Mouse (Mus musculus): ENCODE measurements at regions not wholly inside any gene's neighbourhood (a gene's known extent, or its start where the extent isn't known, plus 50 kb on each side); places are given as distances from the start of the nearest gene placed in this dataset.
A peak's percentile ranks its signal among the peaks of the same experiment; 100 is the strongest.
"Not testable (repeated sequence)": the region's sequence is repeated elsewhere in the genome, so short reads cannot be mapped to it uniquely, and the experiment has no call there.

DNA sequence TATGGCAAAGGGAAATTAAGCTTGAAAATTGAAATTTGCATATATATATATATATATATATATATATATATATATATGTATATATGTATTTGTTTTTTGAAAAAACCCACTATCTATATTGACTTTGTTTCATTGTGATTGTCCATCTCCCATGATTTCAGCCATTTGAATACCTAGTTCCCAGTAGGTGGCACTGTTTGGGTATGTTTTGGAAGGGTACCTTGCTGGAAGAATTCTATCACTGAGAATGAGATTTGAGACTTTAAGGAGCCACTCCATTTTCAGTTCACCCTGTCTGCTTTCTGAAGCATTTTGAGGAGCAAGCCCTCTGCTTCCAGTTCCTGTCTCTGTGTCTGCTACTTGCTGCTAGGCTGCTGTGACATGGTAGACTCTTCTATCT is 72.8 kb upstream of the Ugt8a start:
- peak; percentile 25 for DNase-seq (ENCODE audit: low read depth, low spot score)

DNA sequence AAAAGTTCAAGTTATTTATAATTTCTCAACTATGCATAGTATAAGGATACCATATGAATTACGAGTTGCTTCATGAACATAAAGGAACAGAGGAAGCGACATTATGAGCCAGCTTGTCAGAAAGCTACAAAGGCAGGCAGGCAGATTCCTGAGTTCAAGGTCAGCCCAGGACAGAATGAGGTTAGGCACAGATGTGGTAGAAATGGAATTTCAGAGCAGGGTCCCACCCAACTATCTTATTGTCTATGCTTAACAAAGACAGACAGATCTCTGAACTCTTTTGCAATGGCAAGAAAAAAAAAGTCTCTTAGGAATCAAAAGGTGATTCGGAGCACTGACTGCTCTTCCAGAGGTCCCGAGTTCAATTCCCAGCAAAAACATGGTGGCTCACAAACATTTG is 77.7 kb upstream of the Ugt8a start:
- peak; percentile 56 for DNase-seq (ENCODE audit: low read depth, low spot score)

DNA sequence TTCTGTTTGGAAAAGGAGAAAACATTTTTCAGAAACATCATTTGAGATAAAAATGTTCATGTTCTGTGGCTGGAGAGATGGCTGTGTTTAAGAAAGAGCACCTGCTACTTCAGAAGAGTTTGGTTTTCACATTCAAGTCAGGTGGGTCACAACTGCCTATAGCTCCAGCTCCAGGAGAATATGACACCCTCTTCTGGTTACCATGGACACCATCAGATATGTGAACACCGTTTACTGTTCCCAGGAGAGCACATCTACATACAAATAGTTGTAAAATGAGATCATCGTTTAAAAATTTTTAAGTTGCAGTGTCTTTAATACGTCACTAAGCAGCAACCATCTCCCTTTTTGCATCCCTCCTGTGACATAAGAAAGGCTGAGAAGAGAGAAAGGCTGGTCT is 105.9 kb upstream of the Ugt8a start:
- peak; percentile 8 for DNase-seq (ENCODE audit: low read depth, low spot score)

DNA sequence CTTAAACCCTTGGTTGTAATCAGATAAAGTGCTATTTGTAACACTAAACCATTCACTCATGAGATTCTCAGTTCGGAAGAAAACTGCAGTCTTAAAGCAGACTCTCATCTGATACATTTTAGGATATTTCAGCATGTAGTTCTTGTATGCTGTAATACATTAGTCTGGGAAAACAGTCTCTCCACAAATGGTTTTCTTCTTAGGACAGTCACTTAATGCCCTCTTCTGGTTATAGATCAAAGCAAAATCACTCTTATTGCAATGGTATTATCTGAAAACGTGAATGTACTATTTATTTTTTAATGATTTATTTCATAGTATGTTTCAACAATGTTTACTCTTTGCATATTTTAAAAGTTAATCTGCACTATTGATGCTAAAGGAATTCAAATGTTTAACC is 106.4 kb upstream of the Ugt8a start:
- no peak for DNase-seq (ENCODE audit: low read depth, low spot score)

DNA sequence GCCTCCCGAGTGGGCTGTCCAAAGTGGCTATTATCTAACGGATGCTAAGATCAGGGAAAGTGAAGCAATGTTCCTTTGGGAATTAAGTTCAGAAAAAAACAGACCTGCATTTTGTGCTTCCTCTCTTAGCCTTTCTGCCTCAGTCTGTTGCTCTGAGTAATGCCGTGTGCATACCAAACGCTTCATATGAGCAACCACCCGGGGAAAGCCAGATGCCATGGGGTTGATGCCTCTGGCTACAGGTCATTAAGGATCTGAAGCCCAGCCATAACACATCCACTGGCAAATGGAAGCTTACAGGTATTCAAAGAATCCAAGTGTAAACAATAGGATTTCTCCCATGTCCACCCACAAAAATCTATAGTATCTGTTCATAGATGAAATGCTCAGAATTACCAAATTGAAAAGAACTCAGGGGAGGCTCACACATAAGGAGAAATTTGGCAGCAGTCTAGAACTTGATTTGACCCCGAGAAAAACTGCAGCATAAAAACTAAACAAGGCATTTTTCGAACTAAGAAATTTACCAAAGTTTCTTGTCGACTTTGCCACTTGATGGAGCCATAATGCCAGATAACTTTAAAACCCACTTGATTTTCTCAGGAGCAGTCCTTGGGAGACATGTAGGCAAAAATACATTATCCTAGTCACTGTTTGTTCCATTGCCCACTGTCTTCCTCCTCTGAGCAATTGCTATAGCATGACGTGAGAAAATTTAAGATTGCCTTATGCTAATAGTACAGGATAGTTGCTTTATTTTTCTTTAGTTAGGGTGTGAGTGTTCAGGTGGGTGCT is 107.8 kb upstream of the Ugt8a start:
- DNase-seq (ENCODE audit: low read depth, low spot score), result no peak

DNA sequence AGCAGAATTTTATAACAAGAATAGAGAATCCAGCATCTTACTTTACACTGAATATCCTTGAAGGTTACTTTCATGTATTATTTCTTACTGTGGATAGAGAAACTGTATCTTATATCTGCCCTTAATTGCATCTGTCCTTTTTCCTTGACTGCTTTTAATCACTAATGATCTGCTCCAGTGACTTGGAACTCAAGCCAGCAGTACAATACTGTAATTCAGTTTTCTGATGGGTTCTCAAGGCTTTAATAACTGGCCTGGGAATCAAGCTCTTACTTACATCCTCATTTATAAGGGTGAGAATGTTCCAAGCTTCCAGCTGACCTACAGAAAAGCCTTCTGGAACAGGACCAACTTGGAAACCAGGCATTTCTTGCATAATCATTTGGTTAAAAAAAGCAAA is 120.2 kb upstream of the Ugt8a start:
- DNase-seq (ENCODE audit: low read depth, low spot score), result no peak

DNA sequence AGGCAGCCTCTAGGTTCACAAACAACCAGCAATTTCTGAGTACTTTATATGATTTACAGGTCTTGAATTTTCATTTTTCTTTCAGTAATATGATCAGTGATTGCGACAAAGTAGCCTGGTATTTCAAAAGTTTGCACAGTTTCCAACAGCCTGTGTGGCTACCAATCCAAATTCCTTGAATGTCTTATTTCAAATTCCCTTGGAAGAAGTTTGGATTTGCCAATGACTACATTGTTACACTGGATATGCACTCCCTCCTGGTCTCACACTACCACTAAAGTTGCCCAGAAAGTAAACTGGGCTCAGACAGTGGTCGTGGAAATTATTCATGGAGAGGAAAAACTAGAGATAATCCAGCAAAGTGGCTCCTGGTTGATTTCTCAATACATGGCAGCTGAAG is 166.7 kb upstream of the Ugt8a start:
- DNase-seq (ENCODE audit: low read depth, low spot score), result no peak

DNA sequence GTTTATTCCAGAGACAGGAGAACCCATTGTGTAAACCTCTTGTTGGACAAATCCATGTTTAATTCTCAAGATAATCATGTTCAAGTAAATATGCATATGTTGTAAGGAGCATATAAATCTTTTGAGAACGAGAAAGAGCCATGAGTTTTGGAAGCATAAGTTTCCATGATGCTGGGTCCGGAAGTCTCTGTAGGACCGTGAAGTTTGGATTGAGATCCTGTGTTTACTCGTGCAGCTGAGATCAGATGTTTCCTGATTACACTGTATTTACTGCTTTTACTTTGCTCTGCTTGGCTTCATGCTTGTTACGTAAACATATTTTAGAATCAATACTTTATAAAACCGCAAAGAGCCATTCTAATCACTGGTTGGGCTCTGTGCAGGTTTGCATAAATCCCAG is 171.0 kb upstream of the Ugt8a start:
- no peak for DNase-seq (ENCODE audit: low read depth, low spot score)

DNA sequence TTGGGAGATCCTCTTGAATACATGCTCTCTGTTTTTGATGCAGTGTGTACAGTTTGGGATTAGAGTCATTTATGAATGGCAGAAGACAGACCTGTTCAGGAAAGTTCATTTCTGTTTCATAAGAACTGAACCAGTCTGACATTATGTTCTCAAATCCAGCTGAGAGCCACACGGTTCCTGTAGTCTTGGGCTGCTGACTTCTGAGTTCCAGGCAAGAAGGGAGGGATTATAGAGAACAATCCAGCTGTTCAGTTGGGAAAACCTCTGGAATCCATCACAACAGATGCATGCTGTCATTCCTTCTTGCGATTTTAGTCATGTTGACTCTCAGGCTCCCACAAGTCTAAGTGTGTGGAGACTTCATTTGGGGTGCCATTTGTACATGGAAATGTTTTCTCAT is 179.4 kb upstream of the Ugt8a start:
- DNase-seq (ENCODE audit: low read depth, low spot score), result no peak

DNA sequence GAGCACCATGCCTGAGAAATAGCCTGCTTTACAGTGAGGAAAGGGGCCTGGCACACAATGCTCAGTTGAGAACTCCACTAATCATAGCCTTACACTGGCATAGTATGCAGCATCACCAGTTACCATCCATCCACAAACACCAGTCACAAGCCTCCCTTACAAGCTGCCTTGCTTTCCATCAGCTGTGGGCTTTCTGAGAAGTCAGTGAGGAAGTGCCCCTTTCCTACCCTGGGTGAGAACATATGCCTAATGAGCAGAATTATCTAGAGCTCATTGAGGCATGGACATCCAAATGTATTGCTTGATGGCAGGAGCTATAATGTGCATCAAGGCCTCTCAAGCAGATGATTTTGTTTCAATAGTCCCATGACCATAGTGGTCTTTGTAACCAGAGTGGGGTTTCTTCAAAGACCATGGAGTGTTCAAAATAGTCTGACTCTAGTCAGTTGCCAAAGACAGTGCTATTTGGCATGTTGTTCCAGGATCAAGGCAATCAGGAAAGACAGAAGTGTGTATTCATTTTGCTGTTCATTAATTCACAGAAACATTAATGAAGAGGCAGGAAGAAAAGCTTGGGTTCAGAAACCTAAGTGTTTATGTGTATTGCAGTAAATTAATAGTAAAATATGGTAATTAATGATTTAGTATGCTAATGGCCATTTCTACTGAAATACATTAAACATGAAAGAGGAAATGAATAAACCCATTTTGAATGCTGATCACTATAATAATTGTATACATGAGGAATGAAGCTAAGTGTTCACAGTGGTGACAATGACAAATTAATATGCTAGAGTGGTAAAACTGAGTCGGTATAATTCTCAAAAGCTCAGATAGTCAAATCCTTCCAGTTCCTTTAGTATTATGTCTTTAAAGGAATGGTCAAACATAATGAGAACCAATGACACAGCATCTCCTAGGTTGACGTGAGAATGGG is 184.2 kb upstream of the Ugt8a start:
- DNase-seq (ENCODE audit: low read depth, low spot score), result no peak

DNA sequence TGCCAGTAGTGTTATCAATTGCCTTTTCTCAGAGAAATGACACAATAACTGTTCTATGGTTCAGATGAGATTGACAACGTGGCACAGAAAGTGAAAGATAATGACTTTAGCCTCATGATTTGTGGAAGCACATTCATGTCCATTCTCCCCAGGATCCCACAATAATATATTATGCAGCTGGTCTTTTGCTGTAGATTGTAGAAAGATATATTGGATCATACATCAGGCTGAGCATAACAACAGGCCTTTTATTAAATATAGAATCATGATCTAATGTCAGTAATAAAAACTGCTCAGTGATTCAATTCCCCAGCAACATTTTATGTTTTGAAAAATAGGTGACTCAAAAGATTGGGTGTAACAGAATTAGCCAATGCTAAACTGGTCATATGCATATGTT is 196.9 kb upstream of the Arsj start:
- no peak for DNase-seq (ENCODE audit: low read depth, low spot score)

DNA sequence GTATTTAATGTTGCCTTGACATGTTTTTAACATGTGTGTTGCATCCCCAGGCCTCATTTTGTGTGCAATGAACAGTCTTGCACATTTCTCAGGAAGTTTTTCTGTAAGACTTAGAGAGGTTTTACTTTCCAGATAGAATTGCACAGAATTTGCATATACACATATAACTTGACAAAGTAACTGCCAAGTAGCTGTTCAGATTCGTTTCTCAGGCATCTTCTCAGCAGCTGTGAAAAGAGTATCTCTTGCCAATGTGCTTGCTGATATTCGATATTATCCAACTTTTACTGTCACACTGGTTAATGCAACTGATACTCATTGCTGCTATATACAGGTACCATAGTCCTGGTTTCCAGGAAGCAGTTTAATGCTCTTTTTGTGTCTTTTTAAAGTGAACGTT is 154.5 kb upstream of the Arsj start:
- no peak for DNase-seq (ENCODE audit: low read depth, low spot score)

DNA sequence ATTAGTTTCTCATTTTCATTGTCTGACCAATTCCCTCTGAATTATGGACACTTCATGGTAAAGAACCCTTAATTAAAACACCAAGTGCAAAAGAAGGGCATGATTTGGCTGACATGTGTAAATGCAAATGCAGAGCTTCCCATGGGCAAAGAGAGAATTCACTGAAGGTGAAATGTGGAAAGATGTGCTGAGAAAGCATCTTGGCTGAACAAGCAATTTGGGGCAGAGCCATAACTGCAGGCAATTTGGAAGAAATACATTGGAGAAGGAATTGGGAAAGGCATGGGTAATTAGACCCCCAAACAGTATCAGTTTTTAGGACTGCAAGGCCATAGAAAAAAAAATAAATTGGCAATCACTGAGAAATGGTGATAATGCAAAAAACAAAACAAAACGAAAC is 153.3 kb upstream of the Arsj start:
- no peak for DNase-seq (ENCODE audit: low read depth, low spot score)

DNA sequence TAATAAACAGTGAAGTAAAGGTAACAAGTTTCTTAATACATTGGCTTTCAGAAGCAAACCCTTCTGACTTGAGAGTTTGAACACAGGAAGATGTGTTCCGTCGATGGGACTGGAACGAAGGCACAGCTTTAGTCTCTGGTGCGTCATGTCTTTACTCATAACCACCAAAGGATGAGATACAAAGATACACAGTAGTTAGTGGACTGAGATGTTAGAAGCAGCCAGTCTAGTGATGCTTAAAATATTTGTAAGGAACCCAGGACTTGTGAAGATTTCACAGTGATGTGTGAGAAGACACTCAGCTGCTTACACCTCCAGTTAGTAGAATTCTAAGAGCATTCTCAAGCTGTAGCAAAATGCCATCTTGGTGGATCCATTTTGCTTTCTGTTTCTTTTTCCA is 135.9 kb upstream of the Arsj start:
- DNase-seq (ENCODE audit: low read depth, low spot score), result no peak

DNA sequence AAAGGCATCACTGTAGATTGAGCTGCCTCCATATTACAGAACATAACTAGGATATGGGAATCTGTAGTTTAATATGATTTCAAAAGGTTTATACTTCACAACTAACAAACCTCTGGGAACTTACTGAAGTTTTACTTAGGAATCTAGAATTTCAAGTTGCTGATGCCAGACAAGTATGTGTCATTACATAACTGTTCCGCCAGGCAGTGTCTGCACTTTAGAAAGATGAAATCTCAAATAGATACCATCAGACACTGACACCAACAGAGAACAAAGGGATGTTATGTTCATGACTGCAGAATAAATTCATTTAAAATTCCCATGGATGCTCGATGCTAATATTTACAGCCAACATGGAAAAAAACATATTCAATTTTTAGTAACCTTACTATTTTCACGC is 117.7 kb upstream of the Arsj start:
- no peak for DNase-seq (ENCODE audit: low read depth, low spot score)

DNA sequence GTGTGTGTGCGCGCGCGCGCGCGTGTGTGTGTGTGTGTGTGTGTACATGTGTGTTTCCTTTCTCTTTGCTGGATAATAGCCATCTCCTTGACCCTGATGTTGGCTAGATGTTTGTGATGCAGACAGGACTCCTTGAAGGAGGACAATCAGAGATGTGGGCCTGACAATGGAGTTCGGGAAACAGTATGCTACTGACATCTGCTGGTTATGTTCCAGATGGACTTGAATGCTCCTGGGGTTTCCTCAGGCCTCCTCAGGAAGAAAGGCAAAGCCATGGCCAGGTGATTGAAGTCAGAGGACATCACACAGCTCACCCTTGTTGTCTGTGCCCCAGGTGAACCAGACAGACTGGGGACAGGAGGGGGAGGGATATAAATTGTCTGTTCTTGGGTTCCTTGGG is 102.2 kb upstream of the Arsj start:
- peak; percentile 26 for DNase-seq (ENCODE audit: low read depth, low spot score)

DNA sequence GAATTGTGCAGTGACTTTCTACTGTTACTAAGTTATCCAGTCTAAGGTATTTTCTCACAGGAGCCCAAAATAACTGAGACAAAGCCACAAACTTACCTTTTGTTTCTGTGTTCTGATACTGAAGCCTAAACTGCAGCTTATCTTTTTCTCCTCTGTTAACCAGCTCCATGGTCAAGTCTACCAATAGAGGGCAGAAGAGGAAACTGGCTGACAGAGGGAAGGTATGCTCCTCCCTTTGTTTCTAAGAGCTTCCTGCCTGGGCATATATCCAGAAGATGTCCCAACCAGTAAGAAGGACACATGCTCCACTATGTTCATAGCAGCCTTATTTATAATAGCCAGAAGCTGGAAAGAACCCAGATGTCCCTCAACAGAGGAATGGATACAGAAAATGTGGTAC is 91.5 kb upstream of the Arsj start:
- not testable (repeated sequence) for DNase-seq (ENCODE audit: low read depth, low spot score)

DNA sequence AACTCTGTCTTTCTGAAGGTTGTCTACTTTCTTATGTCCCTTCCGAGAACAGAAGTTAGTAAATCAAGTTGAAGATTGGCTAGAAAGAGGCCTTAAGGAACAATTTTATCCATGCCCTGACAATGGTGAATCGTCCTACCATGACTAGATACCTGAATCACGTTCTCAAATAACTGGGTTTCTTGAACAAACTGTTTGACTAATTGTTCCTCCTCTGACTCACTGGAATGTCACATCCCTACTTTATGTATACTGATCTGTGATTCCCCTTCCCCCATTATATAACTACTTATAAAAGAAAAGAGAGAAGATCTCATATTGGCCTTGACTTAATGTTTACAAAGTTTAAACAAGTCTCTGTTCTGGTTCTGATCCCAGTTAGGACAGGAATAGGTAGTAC is 89.9 kb upstream of the Arsj start:
- DNase-seq (ENCODE audit: low read depth, low spot score), result no peak

DNA sequence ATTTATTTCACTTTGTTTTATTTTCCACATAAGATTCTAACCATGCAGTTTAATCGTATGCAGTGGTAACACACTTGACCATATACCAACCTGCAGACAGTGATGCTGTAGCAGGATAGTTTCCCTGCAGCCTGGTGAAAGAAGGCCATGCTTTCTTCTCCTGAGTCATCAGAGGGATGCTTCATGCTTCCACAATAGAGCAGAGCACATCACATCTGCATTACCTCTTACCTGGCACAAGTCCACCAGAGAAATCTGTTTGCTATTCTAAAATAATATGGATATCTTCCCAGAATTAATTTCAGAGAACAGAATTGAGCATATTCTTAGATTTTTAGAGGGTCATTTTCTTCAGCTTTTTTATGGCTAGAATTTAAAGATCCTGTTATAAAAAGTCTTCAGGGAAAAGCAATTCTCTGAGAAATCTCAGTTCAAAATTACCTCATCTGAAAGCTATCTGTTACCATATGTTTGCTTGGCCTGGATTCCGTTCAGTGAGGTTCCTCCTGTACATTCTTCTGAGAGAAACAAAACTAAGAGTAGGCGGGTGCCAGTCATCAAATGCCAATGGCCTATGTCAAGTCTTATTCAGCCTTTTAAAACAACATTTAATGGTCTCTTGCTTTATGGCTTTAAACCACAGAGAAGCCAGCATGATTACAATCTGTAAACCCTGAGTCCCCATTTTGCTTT is 87.3 kb upstream of the Arsj start:
- no peak for DNase-seq (ENCODE audit: low read depth, low spot score)

DNA sequence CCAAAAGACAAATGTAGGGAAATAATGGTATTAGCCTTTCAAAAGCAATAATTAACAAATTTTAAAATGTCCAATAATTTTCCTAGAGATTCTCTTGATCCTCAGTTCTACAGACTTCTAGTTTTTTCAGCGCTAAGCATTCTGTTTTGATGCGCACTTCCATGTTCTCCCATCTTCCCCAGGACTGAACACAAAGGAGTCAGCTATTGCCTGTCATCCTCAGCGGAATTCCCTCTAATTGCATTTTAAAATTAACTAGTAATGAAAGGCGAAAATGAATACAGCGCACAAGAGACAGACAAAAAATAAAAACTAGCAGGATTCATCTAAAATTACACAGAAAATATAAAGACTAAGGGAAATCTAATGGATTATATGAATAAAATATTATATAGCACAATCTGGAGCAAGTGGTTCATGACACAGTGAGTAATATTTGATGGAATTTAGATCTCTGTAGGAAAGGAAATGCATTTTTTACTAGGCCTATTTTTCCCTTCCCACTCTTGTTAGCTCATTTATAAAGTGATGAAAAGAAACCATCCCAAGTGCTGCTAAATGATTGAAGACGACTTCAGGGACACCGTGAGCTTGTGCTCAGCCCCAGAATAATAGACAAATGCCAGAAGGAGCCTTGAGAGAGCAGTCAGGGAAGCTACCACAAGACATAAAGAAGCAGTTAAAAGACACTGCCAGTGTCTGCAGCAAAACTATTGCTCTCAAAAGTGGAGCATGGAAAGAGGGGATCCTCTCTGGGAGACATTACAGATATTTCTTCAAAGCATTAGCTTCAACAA is 79.0 kb upstream of the Arsj start:
- DNase-seq (ENCODE audit: low read depth, low spot score), result no peak

DNA sequence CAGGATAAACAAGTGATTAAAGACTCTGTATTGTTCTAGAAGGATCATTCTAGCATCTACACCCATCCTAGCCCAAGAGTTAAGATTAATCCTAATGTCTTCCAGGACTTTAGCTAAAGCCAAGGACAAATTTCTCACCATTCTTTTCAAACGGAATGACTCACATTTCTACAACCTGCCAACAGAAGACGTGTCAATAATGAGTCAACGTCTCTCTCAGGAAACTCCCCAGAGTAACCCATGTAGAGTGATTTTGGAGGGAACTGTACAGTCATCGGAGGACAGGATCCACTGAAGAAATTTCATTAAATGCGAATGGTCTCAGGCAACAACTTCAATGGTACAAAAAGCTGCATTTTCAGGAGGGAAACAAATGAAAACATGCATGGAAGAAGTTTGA is 71.2 kb upstream of the Arsj start:
- DNase-seq (ENCODE audit: low read depth, low spot score), result no peak

DNA sequence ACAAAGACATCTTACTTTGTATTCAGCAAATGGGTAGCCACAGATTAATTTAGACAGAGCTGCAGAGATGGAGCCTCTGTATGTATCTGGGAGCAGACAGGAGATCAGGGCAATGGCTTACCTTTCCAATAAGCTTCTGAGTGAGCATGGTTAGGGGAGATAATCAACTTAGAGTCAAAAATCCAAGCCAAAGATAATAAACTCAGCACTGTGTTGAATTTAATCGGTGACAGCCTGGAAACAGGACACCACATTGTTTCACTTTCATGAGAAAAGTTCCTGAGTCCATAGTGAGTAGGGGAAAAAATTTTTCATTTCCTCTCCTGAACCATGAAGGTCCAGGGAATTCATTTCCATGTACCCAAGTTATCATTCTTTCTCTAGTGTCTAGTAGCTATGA is 70.7 kb upstream of the Arsj start:
- no peak for DNase-seq (ENCODE audit: low read depth, low spot score)

All from ZHBTc4 (cell line).